Mouse (Mus musculus) lung, embryonic 16.5 days (tissue): ENCODE data around the gene Acpp. TPM values are rescaled to one million over a fixed set of nuclear protein-coding genes. Genes with fewer than 3 reads are reported as not detected.
"Not testable (repeated sequence)": the region's sequence is repeated elsewhere in the genome, so short reads cannot be mapped to it uniquely, and the experiment has no call there.

ENCODE experiments used
- ATAC-seq: fragments of 200-750 bp; cut with Nextera tagmentation; 2 replicates; pipeline ENCODE4 v1.8.0; 2017; ENCODE audit warnings: low read depth, mild to moderate bottlenecking, moderate library complexity
- H3K27ac ChIP-seq: fragments of 300-500 bp; sonication (generic); 2 replicates; pipeline ENCODE4 v1.5.1; 2014; ENCODE audit warnings: mild to moderate bottlenecking, control low read depth, low read length
- H3K27me3 ChIP-seq: fragments of 300-500 bp; sonication (generic); 2 replicates; pipeline ENCODE4 v1.6.1; 2014; ENCODE audit warnings: low read depth, low read length, mixed read lengths; ENCODE audit not compliant: control insufficient read depth, insufficient read depth
- H3K36me3 ChIP-seq: fragments of 300-500 bp; sonication (generic); 2 replicates; pipeline ENCODE4 v1.6.1; 2014; ENCODE audit warnings: low read length; ENCODE audit not compliant: control insufficient read depth, insufficient read depth
- H3K4me1 ChIP-seq: fragments of 300-500 bp; sonication (generic); replicated peaks from 2 replicates; pipeline ENCODE4 v1.6.1; 2014; ENCODE audit warnings: low read length, mixed read lengths; ENCODE audit not compliant: control insufficient read depth, insufficient read depth
- H3K4me2 ChIP-seq: fragments of 300-500 bp; sonication (generic); 2 replicates; pipeline ENCODE4 v1.6.1; 2014; ENCODE audit warnings: low read depth, low read length, control low read depth
- H3K4me3 ChIP-seq: fragments of 300-500 bp; sonication (generic); 2 replicates; pipeline ENCODE4 v1.5.1; 2014; ENCODE audit warnings: mild to moderate bottlenecking, low read length, control low read depth
- H3K9ac ChIP-seq: fragments of 300-500 bp; sonication (generic); 2 replicates; pipeline ENCODE4 v1.6.1; 2014; ENCODE audit warnings: low read length, control low read depth
- H3K9me3 ChIP-seq: fragments of 300-500 bp; sonication (generic); 2 replicates; pipeline ENCODE4 v1.6.1; 2016; ENCODE audit warnings: low read length; ENCODE audit not compliant: control insufficient read depth
- WGBS: fragments of 180-500 bp; shearing (Covaris S2); extraction: QIAGEN DNeasy Blood & Tissue Kit; methylation state at CpG from one replicate; pipeline ENCODE4 v1.1.7; 2014; 5-methylcytosine and 5-hydroxymethylcytosine counted together
- polyA plus RNA-seq: library from polyadenylated mRNA; unstranded; fragments of >200 nt; fragmentation: Nextera tagmentation; extraction: Ambion mirVana; gene quantifications from 2 replicates; pipeline ENCODE4 v1.2.1, GENCODE M21; 2015

The Acpp gene
- polyA plus RNA-seq = 0.60 and 0.65 TPM in 2 replicates

- no peak within 1 kb of the TSS for H3K27ac ChIP-seq
- ATAC-seq = peak; percentile 78
Measured at GRCm38 (mm10) chr9:104337183-104337931, at the start of gene Acpp. Gene Acpp, minus strand, starts transcription at chr9:104337748.

GRCm38 (mm10) chr9:104382571-104383170 is 45.1 kb upstream of the Acpp start:
- H3K4me3 ChIP-seq = no peak overlapping the region
- 66% methylated on average over 6 of the region's 6 CpGs for whole genome bisulfite sequencing
- H3K4me2 ChIP-seq = no peak overlapping the region
- no peaks in the 10 kb centered on the region for H3K9me3 ChIP-seq
- no peak overlapping the region for H3K27ac ChIP-seq
- no peaks in the 10 kb centered on the region for H3K4me1 ChIP-seq
- H3K9ac ChIP-seq = no peak overlapping the region
- H3K36me3 ChIP-seq = no peaks in the 10 kb centered on the region
- H3K27me3 ChIP-seq = no peaks in the 10 kb centered on the region
- ATAC-seq = no peak

More at GRCm38 (mm10) chr9:104337183-104337931, at the start of gene Acpp:
- Histone ChIP-seq H3K4me2 (peak within 1 kb of the TSS; percentile 45), H3K4me3 (peak within 1 kb of the TSS; percentile 26), H3K27me3 (no peaks in the 10 kb centered on the region), H3K4me1 (no peaks in the 10 kb centered on the region), H3K9me3 (no peaks in the 10 kb centered on the region), H3K36me3 (no peaks in the 10 kb centered on the region), H3K9ac (no peak within 1 kb of the TSS)
- 15% methylated on average over 18 of the region's 18 CpGs for WGBS

- no peak overlapping the region for H3K4me3 ChIP-seq
- H3K4me2 ChIP-seq = no peak overlapping the region
- H3K27me3 ChIP-seq = no peaks in the 10 kb centered on the region
- 55% methylated on average over 9 of the region's 9 CpGs for whole genome bisulfite sequencing
- no peaks in the 10 kb centered on the region for H3K9me3 ChIP-seq
- no peaks in the 10 kb centered on the region for H3K36me3 ChIP-seq
- H3K9ac ChIP-seq = no peak overlapping the region
- no peaks in the 10 kb centered on the region for H3K4me1 ChIP-seq
- no peak for ATAC-seq
- no peak overlapping the region for H3K27ac ChIP-seq
Measured at GRCm38 (mm10) chr9:104379532-104380162, 42.1 kb upstream of the Acpp start.

GRCm38 (mm10) chr9:104375573-104375972 is 38.0 kb upstream of the Acpp start:
- Histone ChIP-seq H3K9me3 (no peaks in the 10 kb centered on the region), H3K9ac (no peak overlapping the region), H3K27ac (no peak overlapping the region), H3K4me2 (no peak overlapping the region), H3K4me3 (no peak overlapping the region), H3K27me3 (no peaks in the 10 kb centered on the region), H3K36me3 (no peaks in the 10 kb centered on the region), H3K4me1 (no peaks in the 10 kb centered on the region)
- ATAC-seq = no peak
- WGBS = 23% methylated on average over 3 of the region's 3 CpGs

GRCm38 (mm10) chr9:104373253-104373652 is 35.7 kb upstream of the Acpp start:
- Histone ChIP-seq H3K27ac (no peak overlapping the region), H3K4me2 (no peak overlapping the region), H3K27me3 (no peaks in the 10 kb centered on the region), H3K9ac (no peak overlapping the region), H3K4me1 (no peaks in the 10 kb centered on the region), H3K36me3 (no peaks in the 10 kb centered on the region), H3K4me3 (no peak overlapping the region), H3K9me3 (no peaks in the 10 kb centered on the region)
- 29% methylated on average over 6 of the region's 6 CpGs for WGBS
- ATAC-seq = no peak

GRCm38 (mm10) chr9:104366983-104367382 is 29.4 kb upstream of the Acpp start:
- Histone ChIP-seq H3K4me3 (no peak overlapping the region), H3K9me3 (no peaks in the 10 kb centered on the region), H3K9ac (no peak overlapping the region), H3K27ac (no peak overlapping the region), H3K4me2 (no peak overlapping the region), H3K27me3 (no peaks in the 10 kb centered on the region), H3K36me3 (no peaks in the 10 kb centered on the region), H3K4me1 (no peaks in the 10 kb centered on the region)
- WGBS = 79% methylated on average over 2 of the region's 2 CpGs
- no peak for ATAC-seq

GRCm38 (mm10) chr9:104361951-104362350 is 24.4 kb upstream of the Acpp start:
- H3K9me3 ChIP-seq, H3K4me3 ChIP-seq, ATAC-seq, H3K27ac ChIP-seq, H3K36me3 ChIP-seq, H3K4me2 ChIP-seq, H3K4me1 ChIP-seq, H3K27me3 ChIP-seq, H3K9ac ChIP-seq: not testable (repeated sequence)
- 65% methylated on average over 1 of the region's 1 CpGs for WGBS

GRCm38 (mm10) chr9:104361073-104361891 is 23.7 kb upstream of the Acpp start:
- H3K27ac ChIP-seq = no peak overlapping the region

GRCm38 (mm10) chr9:104360389-104360788 is 22.8 kb upstream of the Acpp start:
- Histone ChIP-seq H3K27me3 (no peaks in the 10 kb centered on the region), H3K9me3 (no peaks in the 10 kb centered on the region), H3K4me3 (no peak overlapping the region), H3K4me2 (no peak overlapping the region), H3K4me1 (no peaks in the 10 kb centered on the region), H3K36me3 (no peaks in the 10 kb centered on the region), H3K9ac (no peak overlapping the region), H3K27ac (no peak overlapping the region)
- 94% methylated on average over 4 of the region's 4 CpGs for WGBS
- no peak for ATAC-seq

More at GRCm38 (mm10) chr9:104361073-104361891, 23.7 kb upstream of the Acpp start:
- 60% methylated on average over 17 of the region's 17 CpGs for WGBS
- no peak overlapping the region for H3K9ac ChIP-seq
- H3K4me2 ChIP-seq = no peak overlapping the region
- no peak for ATAC-seq
- no peaks in the 10 kb centered on the region for H3K36me3 ChIP-seq
- no peaks in the 10 kb centered on the region for H3K27me3 ChIP-seq
- no peaks in the 10 kb centered on the region for H3K4me1 ChIP-seq
- no peak overlapping the region for H3K4me3 ChIP-seq
- H3K9me3 ChIP-seq = no peaks in the 10 kb centered on the region
